Mouse (Mus musculus) heart, postnatal 10 days (tissue): Measurements from ENCODE around the gene Gm49369. TPM values are rescaled to one million over a fixed set of nuclear protein-coding genes. Genes with fewer than 3 reads are reported as not detected.

Experiments
- DNase-seq, 2 experiments: peaks; one replicate each; pipeline ENCODE4 v3.0.0; 2021
- intact Hi-C: fragments of 180-260 bp; cut with DNase I; formaldehyde crosslinking; loops from one replicate; pipeline ENCODE4 v1.15.1; 2025
- total RNA-seq, 2 experiments: library from RNA; stranded (reverse); gene quantifications; 2 replicates each; pipeline ENCODE4 v1.2.3; 2021

The Gm49369 gene
- total RNA-seq, 2 experiments from 2014 or later = 1.7 to 5.1 TPM

GRCm38 (mm10) chr7:142373641-142374412 is 8.6 kb downstream of the Gm49369 start, which contains the start of gene Ifitm10:
Ifitm10 (minus strand) TSS chr7:142373753.
- intact Hi-C loops = no loop called here
- no peak for DNase-seq

DNA sequence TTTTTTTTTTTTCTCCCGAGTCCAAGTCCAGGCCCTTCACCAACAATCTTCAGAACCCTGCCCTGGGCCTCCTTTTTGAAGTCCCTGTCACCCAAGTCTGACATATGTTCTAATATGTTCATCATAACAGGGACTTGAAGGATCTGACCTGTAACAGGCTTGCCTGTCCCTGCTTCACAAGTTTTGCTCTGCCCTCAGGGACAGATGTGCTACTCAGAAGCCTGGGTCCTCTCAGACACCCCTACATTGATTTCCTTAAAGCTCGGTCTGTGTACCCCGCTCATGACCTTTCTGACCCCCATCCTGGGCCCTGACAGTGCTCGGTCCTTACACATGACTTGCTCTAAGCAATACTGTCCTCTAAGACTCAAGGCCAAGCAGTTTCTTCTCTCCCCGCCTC is 9.4 kb downstream of the Gm49369 start:
- intact Hi-C loops = no loop called here
- no peak for DNase-seq

- intact Hi-C loops = no loop called here
These were observed 10.5 kb downstream of the Gm49369 start for GRCm38 (mm10) chr7:142371768-142372661.

GRCm38 (mm10) chr7:142371398-142371767 is 11.1 kb downstream of the Gm49369 start:
- no peak for DNase-seq
- intact Hi-C loops = no loop called here

More at GRCm38 (mm10) chr7:142371768-142372661, 10.5 kb downstream of the Gm49369 start:
- DNase-seq = no peak

- intact Hi-C loops = no loop called here
- no peak for DNase-seq
These were observed 11.5 kb downstream of the Gm49369 start for GRCm38 (mm10) chr7:142370937-142371336.

GRCm38 (mm10) chr7:142369820-142370219 is 12.6 kb downstream of the Gm49369 start:
- DNase-seq = no peak
- intact Hi-C loops = no loop called here

DNA sequence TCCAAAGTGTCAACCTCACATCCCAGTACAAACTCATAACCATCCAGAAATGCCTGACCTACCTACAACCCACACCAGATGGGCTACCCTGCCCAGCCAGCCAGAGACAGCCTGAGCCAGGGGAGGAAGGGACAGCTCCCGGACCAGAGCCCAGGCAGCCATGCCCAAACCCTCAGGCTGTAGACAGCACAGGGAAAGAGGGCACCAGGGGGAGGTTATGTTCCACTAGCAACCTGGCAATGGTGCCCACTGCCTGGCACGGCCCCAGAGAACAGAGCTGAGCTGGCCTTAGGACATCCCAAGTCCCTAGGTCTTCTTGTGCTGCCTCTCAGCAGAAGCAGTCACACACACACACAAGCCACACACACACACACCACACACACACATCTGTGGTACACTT is 13.6 kb downstream of the Gm49369 start:
- DNase-seq = no peak
- intact Hi-C loops = no loop called here

DNA sequence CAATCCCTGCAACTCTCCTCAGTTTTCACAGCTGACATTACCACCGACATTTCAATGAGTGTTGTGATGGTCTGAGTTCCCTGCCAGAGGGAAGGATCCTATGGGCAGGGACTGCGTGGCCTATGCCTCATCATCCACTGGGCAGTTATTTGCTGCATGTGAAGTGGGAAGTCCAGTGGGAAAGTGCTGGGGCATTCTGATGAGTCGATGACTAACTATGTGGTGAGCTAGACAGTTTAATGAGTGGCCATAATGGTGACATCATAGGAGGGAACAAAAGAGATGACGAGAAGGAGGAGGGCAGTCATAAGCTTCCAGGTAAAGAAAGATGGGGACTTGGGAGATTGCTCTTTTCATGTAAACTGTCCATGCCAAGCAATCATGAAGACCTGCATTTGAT is 19.4 kb downstream of the Gm49369 start:
- intact Hi-C loops = no loop called here
- no peak for DNase-seq

DNA sequence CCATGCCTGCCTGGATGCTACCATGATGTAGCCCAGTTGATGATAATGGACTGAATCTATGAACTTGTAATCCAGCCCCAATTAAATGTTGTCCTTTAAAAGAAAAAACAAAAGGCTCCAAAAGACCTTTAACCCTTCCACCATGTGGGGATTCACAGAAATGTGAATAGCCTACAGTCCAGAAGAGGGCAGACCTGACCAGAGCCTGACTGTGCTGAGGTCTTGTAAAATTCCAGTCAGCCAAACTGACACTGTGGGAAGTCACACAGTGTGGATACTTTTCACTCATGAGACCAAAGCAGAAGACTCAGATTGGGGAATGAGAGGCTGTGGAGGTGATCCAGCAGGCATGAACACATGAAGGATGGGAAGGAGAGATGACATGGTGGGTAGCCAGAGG is 21.7 kb downstream of the Gm49369 start:
- intact Hi-C loops = no loop called here

GRCm38 (mm10) chr7:142359129-142359528 is 23.3 kb downstream of the Gm49369 start:
- no peak for DNase-seq
- intact Hi-C loops = no loop called here

More for the DNA sequence above, 21.7 kb downstream of the Gm49369 start:
- no peak for DNase-seq

DNA sequence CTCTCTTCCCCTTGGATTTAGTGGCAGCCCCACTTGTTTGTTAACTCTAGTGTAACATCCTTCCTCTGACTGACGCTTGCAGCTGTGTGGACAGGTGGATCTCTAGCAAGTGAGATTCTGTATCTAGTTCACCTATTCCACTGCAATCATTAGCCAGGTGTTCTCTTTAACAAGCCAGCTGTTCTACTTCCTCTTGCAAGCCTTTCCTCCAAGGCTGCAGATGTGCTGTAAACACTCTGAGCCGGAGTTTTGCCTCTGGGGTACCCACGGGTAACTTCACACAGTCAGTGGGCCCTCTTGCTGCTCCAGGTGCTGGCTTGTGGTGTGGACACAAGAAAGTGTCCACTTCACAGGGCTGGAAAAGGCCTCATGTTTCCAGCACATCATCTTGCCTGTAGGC is 24.9 kb downstream of the Gm49369 start:
- DNase-seq = no peak
- intact Hi-C loops = no loop called here

DNA sequence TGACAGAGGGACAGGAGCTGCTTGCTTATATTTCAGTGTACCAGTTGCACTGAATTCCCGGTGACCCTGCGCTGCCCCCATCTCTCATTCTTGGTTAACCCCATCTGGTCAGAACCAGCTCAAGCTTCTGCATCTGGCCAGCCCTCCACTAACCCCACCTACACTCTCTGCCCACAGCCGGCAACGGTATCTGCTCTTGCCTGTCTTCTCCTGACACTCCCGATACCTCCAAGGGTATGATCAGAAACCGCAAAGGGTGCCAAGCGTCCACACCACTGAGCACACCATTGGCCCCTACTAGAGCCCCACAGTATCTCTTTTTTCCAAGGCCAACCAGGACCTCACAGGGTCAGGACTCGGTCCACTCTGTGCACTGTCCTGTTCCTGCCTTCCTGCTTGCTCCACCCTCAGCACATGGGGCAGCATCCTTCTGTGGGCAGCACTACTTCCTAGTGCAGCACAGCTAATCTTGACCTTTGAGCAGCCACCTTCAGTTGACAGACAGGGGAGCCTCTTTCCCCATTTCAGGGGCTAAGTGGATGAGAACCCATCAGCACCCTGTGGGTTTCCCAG is 27.7 kb downstream of the Gm49369 start:
- no peak for DNase-seq
- intact Hi-C loops = no loop called here

DNA sequence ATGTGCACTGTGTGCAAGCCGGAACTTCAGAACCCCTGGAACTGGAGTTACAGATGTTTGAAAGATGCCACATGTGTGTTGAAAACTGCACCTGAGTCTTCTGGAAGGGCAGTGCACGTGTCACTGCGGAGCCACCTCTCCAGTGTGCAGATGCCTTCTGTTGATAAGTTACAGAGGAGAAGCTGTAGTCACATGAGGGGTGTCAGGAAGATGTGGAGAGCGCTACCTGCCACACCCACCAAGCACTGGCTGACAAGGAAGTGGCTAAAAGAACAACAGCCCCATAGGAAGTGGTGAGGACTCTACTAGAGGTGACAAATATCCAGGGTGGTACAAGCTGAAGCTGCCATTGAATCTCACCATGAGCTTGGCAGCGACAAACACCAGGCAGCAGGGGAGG is 28.6 kb downstream of the Gm49369 start:
- DNase-seq = no peak
- intact Hi-C loops = no loop called here

DNA sequence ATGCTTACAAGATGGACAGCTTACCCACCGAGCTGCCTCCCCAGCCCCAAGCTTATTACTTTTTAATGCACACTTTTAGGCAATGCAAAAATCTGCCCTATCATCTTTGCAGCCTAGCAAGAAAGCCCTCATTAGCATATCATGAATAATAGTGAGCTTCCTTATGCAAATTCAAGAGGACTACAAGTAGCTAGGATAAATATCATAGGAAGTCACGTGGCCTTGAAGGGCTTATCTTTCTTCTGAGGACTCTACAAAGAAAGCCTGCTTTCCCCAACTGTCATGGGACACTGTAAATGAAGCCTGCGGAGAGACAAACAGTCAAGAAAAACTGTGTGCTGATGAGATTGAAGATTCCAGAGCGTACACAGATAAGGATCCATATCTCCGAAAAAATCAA is 30.9 kb downstream of the Gm49369 start:
- DNase-seq = no peak
- intact Hi-C loops = no loop called here

DNA sequence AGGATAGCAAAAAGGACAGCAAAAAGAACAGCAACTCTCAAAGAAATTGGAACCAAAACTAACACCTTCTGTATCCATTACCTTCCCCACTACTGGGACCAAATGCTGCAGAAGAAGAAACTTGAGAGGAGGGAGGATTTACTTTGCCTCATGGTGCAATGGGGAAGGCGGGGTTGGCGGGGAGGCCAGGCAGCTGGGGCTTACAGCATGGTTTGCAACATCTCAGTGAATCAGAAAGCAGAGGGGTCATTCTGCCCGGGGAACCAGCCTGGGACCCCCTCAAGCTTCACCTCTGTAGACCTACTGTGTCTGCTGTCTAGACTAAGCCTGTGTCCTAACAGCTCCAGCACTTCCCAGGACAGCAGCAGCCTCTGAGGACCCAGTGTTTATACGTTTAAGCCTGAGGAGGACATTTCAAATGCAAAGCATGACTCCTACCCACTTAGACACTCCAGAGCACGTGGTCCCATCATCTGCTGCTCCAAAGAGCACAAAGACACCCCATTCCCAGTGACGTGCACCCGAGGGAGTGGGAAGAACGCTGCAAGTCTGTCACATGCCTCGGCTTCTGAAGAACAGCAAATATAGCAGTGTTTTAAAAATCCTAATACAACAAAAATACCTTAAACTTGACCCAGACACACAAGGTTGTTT is 33.0 kb downstream of the Gm49369 start:
- DNase-seq = no peak
- intact Hi-C loops = no loop called here

DNA sequence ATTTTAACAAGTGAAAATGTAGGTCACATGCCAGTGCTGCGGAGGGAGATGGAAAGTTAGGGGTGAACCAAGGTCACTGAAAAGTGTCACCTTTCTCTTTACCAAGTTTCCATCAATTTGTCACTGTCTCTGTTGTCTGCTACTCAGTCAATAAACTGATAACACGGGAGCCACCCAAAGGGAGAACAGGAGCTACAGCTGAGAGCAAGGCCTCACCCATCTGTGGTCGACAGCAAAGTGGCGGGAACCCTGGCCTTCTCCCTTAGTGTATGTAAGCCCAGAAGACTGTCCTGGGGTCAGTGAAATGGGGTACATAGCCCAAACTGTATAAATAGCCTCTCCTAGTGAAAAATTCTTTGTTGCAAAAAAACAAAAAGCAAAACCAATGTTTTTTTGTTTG is 34.9 kb downstream of the Gm49369 start:
- intact Hi-C loops = no loop called here

DNA sequence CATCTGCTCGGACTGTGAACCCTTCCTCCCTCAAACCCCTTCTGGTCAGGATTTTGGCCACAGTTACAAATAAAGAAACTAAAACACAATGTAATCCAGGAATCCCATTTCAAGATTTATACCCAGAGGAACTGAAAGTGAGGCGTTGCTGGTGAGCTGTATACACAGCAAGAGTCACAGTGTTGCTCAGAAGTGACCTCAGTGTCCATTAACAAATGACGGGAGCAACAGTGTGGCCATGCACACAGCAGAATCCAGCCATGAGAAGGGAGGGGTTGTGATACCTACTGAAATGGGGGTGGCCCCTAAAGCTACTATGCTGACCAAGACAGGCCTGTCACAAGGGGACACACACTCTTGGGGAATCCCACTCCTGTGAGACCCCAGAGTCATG is 40.2 kb downstream of the Gm49369 start:
- no peak for DNase-seq
- intact Hi-C loops = no loop called here

More for the DNA sequence above, 34.9 kb downstream of the Gm49369 start:
- no peak for DNase-seq

GRCm38 (mm10) chr7:142341564-142342246 is 40.8 kb downstream of the Gm49369 start:
- DNase-seq = no peak
- intact Hi-C loops = no loop called here

DNA sequence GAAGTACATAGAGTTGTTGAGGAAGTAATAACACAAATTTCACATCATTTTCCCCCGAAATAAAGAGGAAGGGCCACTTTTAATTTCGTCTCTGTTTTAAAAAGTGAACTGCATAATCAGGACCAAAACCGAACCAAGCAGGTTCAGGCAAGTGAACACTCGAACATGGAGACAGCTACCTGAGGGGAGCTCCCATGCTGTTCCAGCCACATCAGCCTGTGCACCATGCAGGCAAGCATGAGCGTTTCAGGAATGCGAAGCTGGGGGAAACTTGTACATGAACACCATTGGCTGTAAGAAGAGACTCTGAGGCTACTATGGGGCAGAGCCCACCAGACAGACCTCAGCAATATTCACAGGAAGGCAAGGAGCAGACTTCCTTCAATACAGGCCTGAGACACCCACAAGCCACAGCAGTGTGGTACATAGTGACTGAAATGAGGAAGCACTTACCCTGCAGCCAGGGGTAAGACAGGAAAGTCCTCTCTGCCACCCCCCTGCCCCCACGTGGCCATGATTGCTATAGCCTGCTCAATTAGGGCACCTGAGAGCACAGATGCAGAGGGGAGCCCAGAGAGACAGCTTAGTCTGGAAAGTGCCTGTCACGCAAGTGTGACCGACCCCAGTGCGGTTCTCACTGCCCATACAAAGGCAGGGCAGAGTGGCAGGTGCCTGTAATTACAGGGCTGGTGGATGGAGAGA is 42.0 kb downstream of the Gm49369 start:
- DNase-seq = no peak

DNA sequence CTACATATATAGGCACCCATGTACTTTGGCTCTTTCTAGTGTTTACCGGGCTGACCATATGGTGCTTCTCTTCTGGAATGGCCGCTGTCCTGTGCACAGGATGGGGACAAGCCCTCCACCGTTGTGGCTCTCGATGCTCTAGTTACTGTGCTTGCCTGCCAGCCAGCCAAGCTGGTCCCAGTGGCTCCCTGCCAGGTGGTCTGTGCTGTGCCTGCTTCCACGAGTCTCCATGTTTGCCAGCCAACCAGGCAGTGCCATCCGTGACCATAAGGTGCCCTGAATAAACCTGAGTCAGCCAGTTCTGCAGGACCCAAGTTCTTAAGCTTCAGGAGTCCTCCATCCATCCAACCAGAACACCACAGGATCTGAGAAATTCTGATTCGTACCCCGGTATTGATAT is 47.3 kb downstream of the Gm49369 start:
- intact Hi-C loops = loop anchor here (2.0 kb wide), 3 partner anchors 18 to 340 kb away; no protein-coding TSS in a partner anchor
- no peak for DNase-seq

More for the DNA sequence above, 42.0 kb downstream of the Gm49369 start:
- intact Hi-C loops = no loop called here
